Mouse (Mus musculus): ENCODE measurements around the gene Piezo1.

The Piezo1 gene

DNA sequence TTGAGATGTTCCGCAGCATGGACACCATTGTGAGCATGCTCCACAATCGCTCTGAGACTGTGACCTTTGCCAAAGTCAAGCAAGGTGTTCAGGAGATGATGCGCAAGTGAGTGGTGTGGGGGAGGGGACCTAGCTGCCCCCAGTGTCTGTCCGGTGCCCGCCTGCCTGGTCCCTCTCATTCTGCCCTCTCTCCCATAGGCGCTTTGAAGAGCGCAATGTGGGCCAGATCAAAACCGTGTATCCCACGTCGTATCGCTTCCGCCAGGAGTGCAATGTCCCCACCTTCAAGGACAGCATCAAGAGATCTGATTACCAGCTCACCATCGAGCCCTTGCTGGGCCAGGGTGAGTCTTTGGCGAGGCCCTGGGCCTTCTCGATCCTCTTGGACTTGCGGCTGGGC, 18.9 kb upstream of the Piezo1 start:
- DNase-seq: no peak

DNA sequence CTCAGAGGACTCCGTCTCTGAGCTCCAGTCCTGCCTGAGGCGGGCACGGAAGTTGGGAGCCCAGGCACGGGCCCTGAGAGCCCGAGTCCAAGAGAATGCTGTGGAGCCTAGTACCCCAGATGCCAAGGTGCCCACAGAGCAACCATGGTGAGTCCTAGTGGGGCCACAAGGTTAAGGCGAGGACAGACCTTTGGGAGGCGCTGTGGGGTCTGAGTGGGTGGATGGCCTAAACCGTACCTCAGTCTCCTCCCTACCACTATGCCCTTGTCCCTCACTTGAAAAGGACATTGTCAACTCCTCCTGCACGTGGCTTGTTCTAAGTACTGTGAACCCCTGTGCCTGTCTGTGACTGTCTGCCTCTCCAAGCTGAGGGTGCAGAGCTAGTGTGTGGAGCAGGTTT, 18.2 kb upstream of the Piezo1 start:
- DNase-seq: no peak

DNA sequence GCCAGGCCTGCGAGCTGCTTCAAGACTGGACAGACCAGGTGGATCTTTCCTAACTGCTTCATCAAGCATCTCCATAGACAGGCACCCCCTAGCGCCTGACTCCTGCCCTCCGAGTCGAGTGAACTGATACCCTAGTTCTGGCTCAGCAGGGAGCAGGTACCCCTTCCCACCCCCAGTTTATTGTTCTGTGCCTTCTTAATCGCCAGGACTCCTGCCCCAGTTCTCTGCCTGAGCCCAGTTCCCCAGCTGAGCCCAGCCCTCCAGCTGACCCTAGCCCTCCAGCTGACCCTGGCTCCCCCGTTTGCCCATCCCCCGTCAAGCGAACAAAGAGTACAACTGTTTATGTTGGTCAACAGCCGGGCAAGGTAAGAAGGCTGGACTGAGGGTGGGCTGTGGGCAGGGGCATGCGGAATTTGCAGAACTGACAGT, 17.8 kb upstream of the Piezo1 start:
- no peak for DNase-seq

DNA sequence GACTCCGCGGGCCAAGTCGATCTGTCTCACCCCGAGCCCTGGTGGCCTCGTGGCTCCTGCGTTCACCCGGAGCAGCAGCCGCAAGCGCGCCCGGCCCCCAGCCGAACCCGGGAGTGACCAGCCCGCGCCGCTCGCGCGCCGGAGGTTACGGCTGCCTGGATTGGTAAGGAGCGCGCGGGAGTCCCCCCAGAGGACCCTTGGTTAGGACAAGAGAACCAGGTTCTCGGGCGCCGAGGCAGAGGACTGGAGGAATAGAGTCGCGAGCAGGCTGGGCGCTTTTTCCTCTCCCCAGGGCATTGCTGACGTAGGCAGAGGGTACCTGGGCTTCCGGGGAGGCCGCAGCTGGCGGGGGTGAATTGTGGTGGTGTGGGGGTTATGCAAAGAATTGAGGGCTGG, 17.0 kb upstream of the Piezo1 start:
- DNase-seq: no peak

- peak; percentile 96 to 98 for DNase-seq
These were observed 16.4 kb upstream of the Piezo1 start, which contains the start of gene Cdt1 for GRCm38 (mm10) chr8:122567361-122568108. Cdt1 (plus strand) TSS chr8:122568015.

- DNase-seq: no peak
These were observed 15.6 kb upstream of the Piezo1 start for GRCm38 (mm10) chr8:122566766-122567165.

- DNase-seq: no peak
These were observed 13.5 kb upstream of the Piezo1 start for GRCm38 (mm10) chr8:122564363-122565352.

DNA sequence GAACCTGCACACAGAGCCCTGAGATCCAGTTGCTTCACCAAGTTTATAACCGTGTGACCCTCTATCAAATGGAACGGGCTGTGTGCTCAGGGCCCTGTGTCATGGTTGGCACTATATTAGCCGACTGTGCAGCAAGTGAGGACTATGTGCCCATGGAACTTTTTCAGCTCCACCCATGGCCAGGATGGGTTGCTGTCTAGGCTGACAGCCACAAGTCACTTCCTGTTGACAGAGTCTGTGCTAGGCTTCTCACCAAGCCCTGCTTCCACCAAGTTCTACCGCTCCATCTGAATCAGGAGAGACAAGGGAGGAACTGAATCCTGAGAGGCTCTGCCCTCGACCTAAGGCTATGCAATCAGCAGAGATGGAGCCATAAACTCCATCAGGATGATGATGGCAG, 10.1 kb upstream of the Piezo1 start:
- DNase-seq: no peak

GRCm38 (mm10) chr8:122558671-122559349, 7.7 kb upstream of the Piezo1 start:
- DNase-seq: peak; percentile 79 to 87

DNA sequence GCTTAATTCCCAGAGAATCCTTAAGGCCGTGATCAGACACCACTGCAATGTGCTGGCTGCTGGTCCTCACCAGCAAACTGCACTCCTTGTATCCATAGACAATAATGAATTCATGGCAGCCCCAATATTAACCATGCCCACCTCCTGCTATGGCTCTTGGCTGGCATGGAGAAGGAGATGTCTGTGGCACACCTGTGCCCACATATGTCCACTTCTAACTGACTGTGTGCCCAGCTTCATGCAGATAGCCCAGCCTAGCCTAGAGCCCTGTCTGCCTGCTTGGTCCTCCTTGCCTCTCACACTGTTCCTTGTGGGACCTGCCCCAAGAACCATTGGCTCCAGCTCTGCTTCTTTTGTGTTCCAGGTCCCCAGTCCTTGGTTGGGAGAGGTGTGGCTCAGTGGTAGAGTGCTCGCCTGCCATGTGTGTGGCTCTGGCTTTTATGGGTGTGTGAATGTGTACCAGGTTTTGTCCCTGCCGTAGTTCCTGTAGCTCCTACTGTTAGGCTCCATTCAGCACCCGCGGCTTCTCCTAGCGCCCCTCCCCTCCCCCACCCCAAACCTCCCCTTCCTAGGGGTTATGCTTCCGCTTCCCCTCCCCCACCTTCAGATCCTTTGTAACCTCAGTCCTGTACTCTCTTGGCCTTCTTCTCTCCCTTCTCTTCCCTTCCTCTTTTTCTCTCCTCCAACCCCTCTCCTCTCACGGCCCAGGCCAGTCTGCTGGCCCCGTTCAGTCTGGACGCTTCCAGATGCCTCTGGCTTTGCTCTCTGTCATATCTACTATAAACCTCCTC, 6.3 kb upstream of the Piezo1 start:
- DNase-seq: no peak

DNA sequence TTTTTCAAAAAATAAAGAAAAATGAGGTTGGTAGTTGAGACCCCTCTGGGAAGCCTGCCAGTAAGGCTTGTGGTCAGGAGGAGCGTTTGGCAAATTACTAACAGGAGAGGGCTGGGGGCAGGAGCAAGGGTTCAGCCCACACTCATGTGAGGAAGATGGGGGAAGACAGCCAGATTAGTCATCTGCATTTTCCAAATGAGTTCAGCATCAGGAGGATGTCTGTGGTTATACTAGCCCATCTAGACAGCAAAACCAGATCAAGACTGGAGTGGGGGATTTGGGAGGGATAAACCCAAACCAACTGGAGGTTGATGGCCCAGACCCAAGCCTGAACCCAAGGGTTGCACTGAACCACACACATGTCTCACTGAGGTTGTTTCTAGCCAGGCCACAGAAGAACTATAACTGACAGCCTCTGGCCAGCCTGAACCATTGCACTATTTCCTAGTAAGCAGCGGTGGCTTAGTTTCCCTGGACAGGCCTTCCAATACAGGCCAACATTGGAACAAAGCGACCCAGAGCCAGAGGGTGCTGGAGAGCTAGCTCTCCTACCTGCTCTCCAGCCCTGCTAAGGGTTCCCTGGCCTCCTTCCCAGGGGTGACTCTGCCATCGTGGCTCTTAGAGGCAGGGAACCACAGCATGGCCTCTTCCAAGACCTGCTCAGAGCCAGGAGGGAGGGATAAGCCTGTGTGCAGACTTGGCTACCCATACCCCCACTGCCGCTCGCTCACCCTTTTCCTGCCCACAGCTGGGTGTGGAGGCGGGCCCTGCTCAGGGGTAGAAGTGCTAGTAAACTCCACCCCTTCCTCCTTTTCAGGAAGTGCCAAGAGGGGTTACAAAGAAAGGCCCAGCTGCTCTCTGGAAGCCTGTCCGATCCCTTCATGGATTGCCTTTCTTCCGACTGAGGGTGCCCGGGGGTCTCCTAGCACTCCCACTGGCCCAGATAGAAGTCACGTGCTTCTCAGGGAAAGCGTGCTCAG, 5.2 kb upstream of the Piezo1 start:
- peak; percentile 64 to 78 for DNase-seq

DNA sequence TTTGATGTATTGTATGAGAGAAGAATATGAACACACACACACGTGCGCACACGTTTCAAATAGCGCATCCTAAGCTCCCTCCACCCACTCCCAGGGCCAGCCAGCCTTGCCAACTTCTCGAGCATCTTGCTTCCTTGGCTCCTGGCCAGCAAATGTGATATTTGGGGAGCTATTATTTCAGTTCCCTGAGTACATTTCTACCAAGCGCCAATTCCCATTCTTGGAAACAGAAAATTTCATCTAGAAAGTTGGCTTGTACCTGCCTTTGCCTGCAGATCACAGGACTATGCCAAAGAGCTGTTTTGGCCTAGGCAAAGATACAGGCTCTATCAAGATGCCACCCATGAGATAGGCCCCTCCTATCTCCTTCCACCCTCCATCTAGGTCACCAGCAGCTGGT, 3.7 kb upstream of the Piezo1 start:
- DNase-seq: no peak

DNA sequence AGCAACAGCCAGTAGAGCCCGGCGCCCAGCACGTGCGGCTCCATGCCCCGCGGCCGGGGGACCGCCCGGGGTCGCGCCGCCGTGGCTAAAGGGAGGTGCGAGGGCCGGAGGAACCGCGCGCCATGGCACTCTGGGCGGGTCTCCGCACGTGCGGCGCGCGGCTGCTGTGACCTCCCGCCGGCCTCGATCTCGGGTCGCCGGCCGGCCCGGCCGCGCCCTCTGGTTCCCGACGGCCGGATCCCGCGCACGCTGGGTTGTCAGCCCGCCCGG, 199 bp downstream of the Piezo1 start:
- DNase-seq: no peak

- peak; percentile 74 to 85 for DNase-seq
These were observed 715 bp downstream of the Piezo1 start for GRCm38 (mm10) chr8:122550234-122550994.

DNA sequence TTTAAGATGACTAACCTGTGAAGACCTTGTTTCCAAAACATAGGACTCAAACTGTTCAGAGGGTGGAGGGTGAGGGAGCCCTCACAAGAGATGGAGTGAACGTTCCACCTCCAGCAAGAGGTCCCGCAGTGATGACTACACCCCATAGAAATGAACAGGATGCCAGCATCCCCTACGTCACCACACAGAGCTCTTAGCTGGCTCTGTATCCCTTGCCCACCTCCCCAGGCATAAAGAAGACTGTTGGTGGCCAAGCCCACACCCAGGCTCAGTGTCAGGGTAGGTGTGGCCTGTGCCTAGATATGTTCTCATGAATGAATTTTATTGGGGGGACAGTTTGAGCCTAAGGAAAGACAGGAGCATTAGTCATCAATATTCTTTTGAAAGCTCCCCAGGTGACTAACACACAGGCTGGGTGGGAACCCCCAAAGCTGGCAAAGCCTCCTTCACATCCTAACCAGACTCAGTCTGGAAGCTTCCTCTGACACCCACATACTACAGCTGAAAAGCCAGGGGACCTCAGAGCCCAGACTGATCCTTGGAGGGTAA, 2.2 kb downstream of the Piezo1 start:
- DNase-seq: no peak

- DNase-seq: no peak
These were observed 2.8 kb downstream of the Piezo1 start for GRCm38 (mm10) chr8:122548331-122548730.

DNA sequence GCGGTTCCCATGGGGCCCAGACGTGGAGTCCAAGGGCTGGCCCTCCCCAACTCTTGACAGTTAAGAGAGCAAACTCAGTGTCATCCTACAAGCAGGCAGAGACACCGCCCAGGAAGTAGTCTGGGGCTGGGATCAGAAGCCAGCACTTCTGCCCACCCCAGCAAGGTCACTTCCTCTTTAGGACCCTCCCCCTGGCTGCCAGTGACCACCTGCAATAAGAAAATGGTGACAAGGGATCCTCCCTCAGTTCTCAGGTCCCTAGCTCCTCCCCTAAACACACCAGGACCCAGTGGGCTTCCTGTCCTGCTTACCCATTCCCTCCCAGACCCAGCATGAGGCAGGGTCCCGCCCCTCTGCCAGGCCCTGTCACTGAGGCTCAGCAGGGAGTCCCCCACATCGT, 3.3 kb downstream of the Piezo1 start:
- peak; percentile 46 to 66 for DNase-seq

DNA sequence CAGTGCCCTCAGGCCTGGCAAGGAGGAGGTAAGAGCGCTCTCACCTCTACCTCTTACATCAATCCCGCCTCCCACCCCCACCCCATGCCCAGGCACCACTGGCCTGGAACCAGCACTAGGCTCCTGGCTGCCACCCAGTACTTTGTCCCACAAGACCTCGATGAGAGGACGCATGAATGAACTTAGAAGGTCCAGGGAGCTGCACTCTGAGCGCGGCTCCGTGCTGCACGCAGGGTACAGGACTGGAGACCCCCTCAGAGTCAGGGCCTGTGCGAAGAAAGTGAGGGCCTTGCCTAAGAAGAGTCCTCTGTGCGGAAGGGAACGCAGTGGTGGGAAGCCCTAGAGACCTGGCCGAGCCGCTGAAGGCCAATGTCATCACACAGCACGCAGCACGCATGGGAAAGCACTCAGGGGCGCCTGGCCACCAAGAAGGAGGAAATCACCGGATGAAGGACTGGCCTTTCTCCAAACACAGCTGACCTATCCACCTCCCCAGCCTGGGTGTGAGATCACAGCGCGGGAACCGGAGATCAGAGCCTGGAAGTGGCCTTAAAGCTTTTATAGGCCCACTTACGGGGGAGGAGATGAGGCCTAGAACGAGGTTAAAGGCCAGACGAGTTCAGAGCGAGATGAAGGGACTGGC, 4.2 kb downstream of the Piezo1 start:
- DNase-seq: peak; percentile 82 to 88

GRCm38 (mm10) chr8:122546066-122546755, 4.9 kb downstream of the Piezo1 start:
- DNase-seq: no peak
